Mouse (Mus musculus): ENCODE measurements around the gene Trpm3.

DNA sequence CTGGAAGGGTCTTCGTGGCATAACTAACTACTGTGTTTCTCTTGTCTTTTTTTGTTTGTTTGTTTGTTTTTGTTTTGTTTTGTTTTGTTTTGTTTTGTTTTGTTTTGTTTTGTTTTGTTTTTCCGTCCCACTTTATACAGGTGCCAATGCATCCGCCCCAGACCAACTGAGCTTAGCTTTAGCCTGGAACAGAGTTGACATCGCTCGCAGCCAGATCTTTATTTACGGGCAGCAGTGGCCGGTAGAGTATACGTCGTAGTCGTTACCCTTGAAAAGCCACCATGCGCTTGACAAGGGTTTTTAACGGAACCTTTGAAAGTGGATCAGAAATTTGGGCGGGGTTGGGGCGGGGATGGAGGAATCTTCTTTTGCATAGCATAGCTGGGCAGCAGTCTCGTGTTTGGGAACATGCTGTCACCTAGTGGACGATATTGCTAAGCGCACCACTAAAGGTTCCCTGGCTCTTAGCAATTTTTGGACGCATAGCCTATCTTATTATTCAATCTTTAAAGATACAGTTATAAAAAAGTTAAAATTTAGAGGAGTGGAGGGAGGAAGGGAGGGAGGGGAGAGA lies 745.0 kb downstream of the Trpm3 start:
- TF ChIP-seq CTCF (IDR thresholded peaks at IDR 0.05; ENCODE audit: borderline replicate concordance, insufficient read depth, low read depth, low read length) = peak; percentile 79
- TF ChIP-seq POLR2A (IDR thresholded peaks at IDR 0.05; ENCODE audit: borderline replicate concordance, insufficient read depth, low read length) = no peak

All from cerebellum, adult 2 months (tissue).